Mouse (Mus musculus) embryonic facial prominence, embryonic 11.5 days (tissue): ENCODE results near the gene Dnajb3. TPM values are rescaled to one million over a fixed set of nuclear protein-coding genes. Genes with fewer than 3 reads are reported as not detected.
A peak's percentile ranks its signal among the peaks of the same experiment; 100 is the strongest.

Source experiments
- ATAC-seq: fragments of 200-750 bp; cut with Nextera tagmentation; replicated peaks from 2 replicates; pipeline ENCODE4 v1.8.0; 2017; ENCODE audit warnings: low read depth; ENCODE audit not compliant: insufficient number of reproducible peaks, low FRiP score, low TSS enrichment
- DNase-seq: peaks from one replicate; pipeline ENCODE4 v3.0.0-alpha.2; 2015; ENCODE audit warnings: low spot score
- H3K27ac ChIP-seq: fragments of 300-500 bp; sonication (generic); replicated peaks from 2 replicates; pipeline ENCODE4 v1.5.1; 2014; ENCODE audit warnings: mild to moderate bottlenecking, low read depth, low read length, control low read depth
- H3K27me3 ChIP-seq: fragments of 300-500 bp; sonication (generic); 2 replicates; pipeline ENCODE4 v1.6.1; 2014; ENCODE audit warnings: mild to moderate bottlenecking, low read length, moderate library complexity, mixed read lengths; ENCODE audit not compliant: control insufficient read depth, insufficient read depth
- H3K36me3 ChIP-seq: fragments of 300-500 bp; sonication (generic); replicated peaks from 2 replicates; pipeline ENCODE4 v1.6.1; 2014; ENCODE audit warnings: low read depth, mild to moderate bottlenecking, low read length, moderate library complexity, mixed read lengths; ENCODE audit not compliant: control insufficient read depth, insufficient read depth
- H3K4me1 ChIP-seq: fragments of 300-500 bp; sonication (generic); 2 replicates; pipeline ENCODE4 v1.6.1; 2014; ENCODE audit warnings: low read length, mixed read lengths; ENCODE audit not compliant: control insufficient read depth, insufficient read depth
- H3K4me2 ChIP-seq: fragments of 300-500 bp; sonication (generic); 2 replicates; pipeline ENCODE4 v1.6.1; 2014; ENCODE audit warnings: low read depth, mild to moderate bottlenecking, control low read depth, low read length, moderate library complexity
- H3K4me3 ChIP-seq: fragments of 300-500 bp; sonication (generic); 2 replicates; pipeline ENCODE4 v1.5.1; 2014; ENCODE audit warnings: low read depth, low read length, control low read depth
- H3K9ac ChIP-seq: fragments of 300-500 bp; sonication (generic); replicated peaks from 2 replicates; pipeline ENCODE4 v1.6.1; 2014; ENCODE audit warnings: mild to moderate bottlenecking, control low read depth, low read length
- H3K9me3 ChIP-seq: fragments of 300-500 bp; sonication (generic); replicated peaks from 2 replicates; pipeline ENCODE4 v1.6.1; 2016; ENCODE audit warnings: mild to moderate bottlenecking, low read length, inconsistent platforms, mixed read lengths; ENCODE audit not compliant: control insufficient read depth
- WGBS: fragments of 180-500 bp; shearing (Covaris S2); extraction: QIAGEN DNeasy Blood & Tissue Kit; methylation state at CpG from one replicate; pipeline ENCODE4 v1.1.7; 2014; 5-methylcytosine and 5-hydroxymethylcytosine counted together
- polyA plus RNA-seq: library from polyadenylated mRNA; unstranded; fragments of >200 nt; fragmentation: Nextera tagmentation; extraction: Ambion mirVana; gene quantifications from 2 replicates; pipeline ENCODE4 v1.2.1, GENCODE M21; 2014

The Dnajb3 gene
- 12.0 and 16.3 TPM in 2 replicates for polyA plus RNA-seq

DNA sequence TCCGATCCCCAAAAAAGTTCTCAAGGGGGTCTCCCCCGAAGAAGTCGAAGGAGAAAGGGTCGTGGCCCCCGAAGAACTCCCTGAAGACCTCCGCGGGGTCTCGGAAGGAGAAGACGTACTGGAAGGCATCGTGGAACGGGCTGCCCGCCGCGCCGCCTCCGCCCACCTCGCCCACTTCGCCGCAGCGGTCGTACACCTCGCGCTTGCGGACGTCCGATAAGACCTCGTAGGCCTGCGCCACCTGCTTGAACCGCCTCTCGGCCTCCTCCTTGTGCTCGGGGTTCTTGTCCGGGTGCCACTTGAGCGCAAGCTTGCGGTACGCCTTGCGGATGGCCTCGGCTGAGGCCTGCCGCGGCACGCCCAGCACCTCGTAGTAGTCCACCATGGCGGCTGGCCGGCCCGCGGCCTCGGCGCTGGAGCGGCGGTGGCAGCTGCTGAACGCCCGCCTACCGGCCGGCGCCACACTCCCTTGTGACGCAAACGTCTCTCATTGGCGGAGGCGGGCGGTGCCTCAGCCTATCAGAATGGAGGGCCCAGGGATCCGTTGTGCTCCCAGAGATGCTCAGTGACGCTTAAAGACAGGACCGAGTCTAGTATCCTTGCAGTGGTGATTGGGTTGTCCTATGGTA lies at the start of gene Dnajb3:
Gene Dnajb3, minus strand, starts transcription at position 489 of the 629 bp plus-strand sequence.
- Histone ChIP-seq H3K4me3 (peak within 1 kb of the TSS; percentile 42), H3K9ac (peak within 1 kb of the TSS; percentile 78), H3K4me2 (peak within 1 kb of the TSS; percentile 71), H3K27me3 (no peaks in the 10 kb centered on the region), H3K36me3 (no peaks in the 10 kb centered on the region), H3K4me1 (no peaks in the 10 kb centered on the region), H3K9me3 (no peaks in the 10 kb centered on the region; the same call in 1 of the 2 replicates), H3K27ac (no peak within 1 kb of the TSS)
- ATAC-seq (peak; percentile 99), DNase-seq (peak; percentile 90)
- WGBS: 5% methylated on average over 62 of the region's 62 CpGs

DNA sequence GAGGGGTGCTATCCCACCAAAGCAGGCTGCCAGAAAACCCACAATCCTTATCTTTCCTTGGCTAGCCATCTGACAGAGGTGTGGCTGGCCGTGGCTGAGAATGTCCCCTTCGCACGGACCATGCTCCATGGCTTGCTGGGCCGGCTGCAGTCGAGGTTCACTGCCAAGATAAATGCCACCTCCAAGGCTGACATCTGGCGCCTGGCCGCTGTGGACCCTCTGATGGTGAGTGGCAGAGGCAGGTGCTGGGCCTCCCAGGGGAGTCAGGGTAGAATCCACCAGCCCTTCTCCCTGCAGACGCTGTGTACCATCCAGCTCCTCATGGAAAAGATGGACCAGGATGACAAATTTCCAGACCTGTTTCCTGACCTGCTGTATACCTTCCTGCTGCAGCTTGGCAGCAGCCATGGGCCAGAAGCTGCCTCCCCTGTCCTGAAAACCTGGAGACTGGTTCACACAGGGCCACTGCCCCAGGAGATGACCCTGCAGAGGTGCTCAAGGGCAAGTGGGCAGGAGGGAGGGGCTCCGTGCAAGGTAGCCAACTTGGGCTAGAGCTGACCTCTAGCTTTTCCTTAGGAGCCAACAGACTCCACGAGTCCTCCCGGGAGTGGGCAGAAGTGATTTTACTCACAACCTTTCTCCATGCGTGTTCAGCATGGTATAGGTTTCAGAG lies 49.3 kb upstream of the Dnajb3 start:
- Histone ChIP-seq H3K4me1 (no peaks in the 10 kb centered on the region), H3K9me3 (peaks cover 83% of the 10 kb centered on the region), H3K4me2 (no peak overlapping the region), H3K36me3 (peaks cover 5% of the 10 kb centered on the region), H3K9ac (no peak overlapping the region), H3K4me3 (no peak overlapping the region), H3K27ac (no peak overlapping the region), H3K27me3 (no peaks in the 10 kb centered on the region)
- DNase-seq (no peak), ATAC-seq (no peak)
- 87% methylated on average over 12 of the region's 12 CpGs for WGBS

DNA sequence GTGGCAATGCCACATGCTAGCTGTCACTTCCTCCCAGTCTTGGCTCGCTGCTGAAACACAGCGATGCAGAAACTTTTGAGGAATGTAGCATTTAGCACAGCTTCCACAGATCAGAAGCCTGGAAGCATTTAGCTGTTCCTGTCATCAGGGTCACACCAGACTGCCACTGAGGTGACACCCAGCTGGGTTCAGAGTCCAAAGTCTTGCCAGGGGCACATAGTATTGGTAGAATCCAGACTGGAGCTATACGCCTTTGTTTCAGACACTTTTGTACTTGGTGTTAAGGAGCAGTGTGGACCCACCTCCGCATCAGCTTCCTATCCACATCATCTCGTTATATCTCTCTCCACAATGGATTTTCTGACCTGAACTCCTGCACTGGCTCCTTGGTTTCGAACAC lies 48.0 kb upstream of the Dnajb3 start:
- Histone ChIP-seq H3K4me3 (no peak overlapping the region), H3K36me3 (no peaks in the 10 kb centered on the region), H3K27me3 (no peaks in the 10 kb centered on the region), H3K9me3 (peaks cover 90% of the 10 kb centered on the region), H3K4me1 (no peaks in the 10 kb centered on the region), H3K4me2 (no peak overlapping the region), H3K9ac (no peak overlapping the region), H3K27ac (no peak overlapping the region)
- DNase-seq (no peak), ATAC-seq (no peak)
- 68% methylated on average over 6 of the region's 6 CpGs for WGBS

DNA sequence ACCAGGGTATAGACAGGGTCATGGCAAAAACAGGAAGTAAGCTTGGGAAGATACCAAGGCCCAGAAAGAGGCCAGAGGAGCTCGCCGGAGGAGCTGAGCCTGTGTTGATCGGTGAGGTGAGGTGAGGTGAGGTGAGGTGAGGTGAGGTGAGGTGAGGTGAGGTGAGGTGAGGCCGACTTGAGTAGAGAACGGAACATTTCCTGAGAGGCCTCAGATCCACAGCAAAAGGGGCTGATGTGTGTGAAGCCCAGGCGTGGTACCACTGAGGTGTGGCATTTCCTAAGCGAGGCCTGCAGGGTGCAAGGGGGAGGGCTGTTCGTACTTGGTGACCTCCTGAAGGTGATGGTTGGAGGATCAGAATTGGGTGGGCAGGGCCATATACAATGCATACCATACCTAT lies 47.5 kb upstream of the Dnajb3 start:
- Histone ChIP-seq H3K4me1 (no peaks in the 10 kb centered on the region), H3K36me3 (no peaks in the 10 kb centered on the region), H3K27ac (no peak overlapping the region), H3K9me3 (peaks cover 90% of the 10 kb centered on the region), H3K4me2 (no peak overlapping the region), H3K9ac (no peak overlapping the region), H3K27me3 (no peaks in the 10 kb centered on the region), H3K4me3 (no peak overlapping the region)
- WGBS: 77% methylated on average over 8 of the region's 8 CpGs
- DNase-seq: no peak
- ATAC-seq: no peak

DNA sequence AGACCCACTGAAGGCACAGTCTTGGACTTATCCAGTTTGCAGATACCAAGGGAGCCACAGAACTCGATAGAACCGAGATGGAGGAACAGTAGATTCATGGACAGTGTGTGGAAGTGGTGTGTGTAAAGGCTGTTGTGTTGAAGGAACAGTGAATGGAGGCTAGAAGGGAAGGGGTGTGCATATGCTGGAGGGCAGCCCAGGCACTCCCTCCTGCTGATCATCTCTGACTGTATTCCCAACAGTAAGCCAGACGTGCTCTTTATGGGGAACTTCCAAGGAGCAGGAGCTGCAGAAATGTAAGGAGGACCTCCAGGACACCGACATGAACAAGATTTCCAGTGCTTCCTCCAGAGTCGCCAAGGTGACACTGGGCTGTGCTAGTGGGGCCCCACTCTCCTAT lies 44.4 kb upstream of the Dnajb3 start:
- no peak overlapping the region for H3K9ac ChIP-seq
- no peaks in the 10 kb centered on the region for H3K27me3 ChIP-seq
- H3K4me2 ChIP-seq: no peak overlapping the region
- ATAC-seq (no peak; the same call in 1 of the 2 replicates), DNase-seq (no peak)
- no peak overlapping the region for H3K27ac ChIP-seq
- no peaks in the 10 kb centered on the region for H3K36me3 ChIP-seq
- H3K4me1 ChIP-seq: no peaks in the 10 kb centered on the region
- WGBS: 84% methylated on average over 5 of the region's 5 CpGs
- peaks cover 93% of the 10 kb centered on the region for H3K9me3 ChIP-seq
- H3K4me3 ChIP-seq: no peak overlapping the region

DNA sequence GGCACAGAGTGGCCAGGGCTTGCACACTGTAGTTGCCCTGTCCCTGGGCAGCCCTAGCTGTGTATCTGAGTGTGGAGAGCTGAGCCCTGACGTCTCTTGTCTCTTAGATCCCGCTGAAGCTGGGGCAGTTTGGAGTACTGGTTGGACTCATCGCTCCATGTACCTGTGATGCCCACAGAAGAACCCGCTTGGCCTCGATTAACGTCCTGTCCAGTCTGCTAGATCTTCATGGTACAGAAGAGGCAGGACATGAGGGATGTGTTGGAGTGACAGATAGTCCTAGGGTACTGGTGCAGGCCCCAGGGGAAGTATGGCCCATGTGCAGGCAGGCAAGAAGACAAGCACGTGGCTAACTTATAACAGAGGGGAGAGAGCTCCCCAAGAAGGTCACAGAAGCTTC lies 44.0 kb upstream of the Dnajb3 start:
- Histone ChIP-seq H3K4me3 (no peak overlapping the region), H3K4me1 (no peaks in the 10 kb centered on the region), H3K36me3 (no peaks in the 10 kb centered on the region), H3K27ac (no peak overlapping the region), H3K27me3 (no peaks in the 10 kb centered on the region), H3K4me2 (no peak overlapping the region), H3K9ac (no peak overlapping the region), H3K9me3 (peaks cover 93% of the 10 kb centered on the region)
- 80% methylated on average over 7 of the region's 7 CpGs for WGBS
- ATAC-seq (no peak; the same call in 1 of the 2 replicates), DNase-seq (no peak)

DNA sequence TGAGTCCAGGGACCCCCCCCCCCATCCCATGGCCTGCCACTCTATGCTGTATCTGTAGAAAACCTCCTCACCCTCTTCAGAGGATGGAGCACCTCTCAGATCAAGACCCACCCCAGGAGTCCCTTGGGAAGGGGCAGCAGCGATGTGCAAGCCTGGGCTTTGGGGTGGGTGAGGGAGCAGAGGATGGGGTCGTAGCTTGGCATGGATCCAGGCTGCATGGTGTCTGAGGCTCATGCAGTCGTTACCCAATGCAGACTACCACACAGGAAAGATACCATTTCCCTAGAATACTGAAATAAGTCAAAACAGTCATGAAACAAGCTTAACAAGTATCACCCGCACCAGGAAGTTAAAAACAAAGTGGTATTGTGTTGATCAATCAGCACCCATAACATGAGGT lies 43.1 kb upstream of the Dnajb3 start:
- DNase-seq: no peak
- Histone ChIP-seq H3K36me3 (no peaks in the 10 kb centered on the region), H3K9me3 (peaks cover 92% of the 10 kb centered on the region), H3K4me1 (no peaks in the 10 kb centered on the region), H3K9ac (no peak overlapping the region), H3K4me2 (no peak overlapping the region), H3K27me3 (no peaks in the 10 kb centered on the region), H3K4me3 (no peak overlapping the region), H3K27ac (no peak overlapping the region)
- WGBS: 69% methylated on average over 4 of the region's 4 CpGs
- no peak for ATAC-seq

DNA sequence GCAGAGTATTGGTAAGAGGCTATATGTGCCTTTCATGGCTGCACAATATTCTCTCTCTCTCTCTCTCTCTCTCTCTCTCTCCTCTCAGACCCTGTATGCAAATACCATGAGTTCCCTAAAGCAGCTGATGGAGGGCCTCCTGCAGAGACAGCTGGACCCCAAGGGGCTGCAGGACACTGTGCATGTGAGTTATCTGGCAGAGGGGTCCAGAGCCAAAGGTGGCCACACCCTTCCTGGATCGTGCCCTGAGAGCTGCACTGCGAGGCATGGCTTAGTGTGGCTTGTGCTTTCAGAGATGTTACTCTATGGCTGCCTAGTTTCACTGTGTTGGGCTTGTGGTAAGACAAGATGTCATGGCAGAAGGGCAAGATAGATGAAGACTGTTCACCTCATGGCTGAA lies 42.1 kb upstream of the Dnajb3 start:
- Histone ChIP-seq H3K4me2 (no peak overlapping the region), H3K36me3 (no peaks in the 10 kb centered on the region), H3K27me3 (no peaks in the 10 kb centered on the region), H3K9me3 (peaks cover 94% of the 10 kb centered on the region), H3K4me1 (no peaks in the 10 kb centered on the region), H3K27ac (no peak overlapping the region), H3K9ac (no peak overlapping the region), H3K4me3 (no peak overlapping the region)
- ATAC-seq: no peak
- DNase-seq: no peak
- 56% methylated on average over 2 of the region's 2 CpGs for WGBS
